Mouse (Mus musculus) limb, embryonic 13.5 days (tissue): ENCODE data around the gene C530008M17Rik. TPM values are rescaled to one million over a fixed set of nuclear protein-coding genes. Genes with fewer than 3 reads are reported as not detected.

ENCODE experiments used
- ATAC-seq: fragments of 200-750 bp; cut with Nextera tagmentation; 2 replicates; pipeline ENCODE4 v1.8.0; 2017; ENCODE audit warnings: low read depth, moderate number of reproducible peaks, moderate TSS enrichment; ENCODE audit not compliant: low FRiP score
- H3K27ac ChIP-seq: fragments of 300-500 bp; sonication (generic); 2 replicates; pipeline ENCODE4 v1.5.1; 2015; ENCODE audit warnings: inconsistent platforms, mild to moderate bottlenecking, moderate library complexity
- H3K27me3 ChIP-seq: fragments of 300-500 bp; sonication (generic); 2 replicates; pipeline ENCODE4 v1.6.1; 2015; ENCODE audit warnings: mild to moderate bottlenecking, inconsistent platforms
- H3K36me3 ChIP-seq: fragments of 300-500 bp; sonication (generic); 2 replicates; pipeline ENCODE4 v1.6.1; 2015; ENCODE audit warnings: inconsistent platforms, mild to moderate bottlenecking, moderate library complexity
- H3K4me1 ChIP-seq: fragments of 300-500 bp; sonication (generic); 2 replicates; pipeline ENCODE4 v1.6.1; 2015; ENCODE audit warnings: inconsistent platforms
- H3K4me2 ChIP-seq: fragments of 300-500 bp; sonication (generic); replicated peaks from 2 replicates; pipeline ENCODE4 v1.6.1; 2015; ENCODE audit warnings: inconsistent platforms, mild to moderate bottlenecking, moderate library complexity
- H3K4me3 ChIP-seq: fragments of 300-500 bp; sonication (generic); 2 replicates; pipeline ENCODE4 v1.5.1; 2015; ENCODE audit warnings: moderate library complexity, mild to moderate bottlenecking, inconsistent platforms
- H3K9ac ChIP-seq: fragments of 300-500 bp; sonication (generic); 2 replicates; pipeline ENCODE4 v1.6.1; 2015; ENCODE audit warnings: mild to moderate bottlenecking, inconsistent platforms
- H3K9me3 ChIP-seq: fragments of 300-500 bp; sonication (generic); 2 replicates; pipeline ENCODE4 v1.6.1; 2016; ENCODE audit warnings: inconsistent platforms
- WGBS: fragments of 180-500 bp; shearing (Covaris S2); methylation state at CpG from one replicate; pipeline ENCODE4 v1.1.7; 2015; 5-methylcytosine and 5-hydroxymethylcytosine counted together
- polyA plus RNA-seq: library from polyadenylated mRNA; unstranded; fragments of >200 nt; fragmentation: Nextera tagmentation; extraction: Ambion mirVana; gene quantifications from 2 replicates; pipeline ENCODE4 v1.2.1, GENCODE M21; 2015

The C530008M17Rik gene
- polyA plus RNA-seq, 1 experiment from 2014 or later: 24.2 TPM

DNA sequence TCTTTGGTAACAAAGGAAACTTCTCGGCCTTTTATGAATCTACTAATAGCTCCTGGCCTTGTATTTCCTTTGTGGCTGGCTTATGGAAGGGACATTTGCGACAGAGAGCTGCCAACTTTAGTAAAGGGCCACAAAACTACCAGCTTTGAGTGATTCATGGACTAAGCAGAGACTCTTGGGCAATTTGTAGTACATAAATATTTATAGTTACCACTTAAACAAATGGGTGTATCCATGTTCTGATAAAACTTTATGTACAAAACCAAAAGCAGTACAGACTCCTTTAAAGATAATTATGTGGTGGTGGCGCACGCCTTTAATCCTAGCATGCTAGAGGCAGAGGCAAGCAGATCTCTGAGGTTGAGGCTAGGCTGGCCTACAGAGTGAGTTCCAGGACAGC, 133.6 kb downstream of the C530008M17Rik start:
- Histone ChIP-seq H3K36me3 (peaks cover 26% of the 10 kb centered on the region), H3K4me3 (no peak overlapping the region), H3K4me2 (no peak overlapping the region), H3K27ac (no peak overlapping the region), H3K9ac (no peak overlapping the region), H3K27me3 (no peaks in the 10 kb centered on the region), H3K4me1 (no peaks in the 10 kb centered on the region), H3K9me3 (no peaks in the 10 kb centered on the region)
- ATAC-seq: no peak
- WGBS: 86% methylated on average over 4 of the region's 4 CpGs

DNA sequence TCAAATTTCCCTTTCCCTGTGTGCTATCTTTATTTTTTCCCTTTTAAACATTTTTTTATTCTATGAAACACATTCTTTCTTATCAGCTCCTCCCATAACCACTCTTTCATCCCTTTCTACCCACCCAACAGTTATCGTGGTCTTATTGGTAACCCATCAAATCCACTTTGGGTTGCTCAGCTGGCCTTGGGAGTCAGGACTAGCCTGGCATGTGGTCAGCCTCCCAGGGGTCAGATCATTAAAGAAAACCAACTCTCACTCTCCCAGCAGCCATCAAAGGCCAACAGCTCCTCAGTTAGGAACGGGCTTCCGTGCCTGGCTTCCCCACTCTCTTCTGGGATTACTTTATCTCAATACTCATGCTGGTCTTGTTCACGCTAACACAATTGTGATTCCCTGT, 135.0 kb downstream of the C530008M17Rik start:
- no peak for ATAC-seq

DNA sequence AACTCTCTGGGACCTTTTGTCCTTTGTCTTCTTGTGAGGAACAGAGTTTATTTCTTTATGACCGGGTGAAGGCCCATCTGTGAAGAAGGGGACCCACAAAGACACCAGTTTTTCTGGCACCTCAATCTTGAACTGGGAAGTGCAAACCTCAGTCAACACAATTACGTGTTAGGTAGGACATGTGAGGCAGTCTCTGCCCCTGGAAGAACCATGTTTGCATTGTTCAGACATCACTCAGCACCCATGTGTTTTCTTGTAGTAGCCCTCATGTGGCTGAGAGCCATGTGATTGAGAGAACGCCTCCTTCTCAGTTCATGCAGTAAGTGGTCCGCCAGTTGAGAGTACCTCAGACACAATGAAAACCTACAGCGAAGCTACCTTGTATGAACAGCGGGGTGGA, 136.4 kb downstream of the C530008M17Rik start:
- ATAC-seq: no peak
- Histone ChIP-seq H3K27ac (no peak overlapping the region), H3K4me1 (no peaks in the 10 kb centered on the region), H3K36me3 (peaks cover 26% of the 10 kb centered on the region), H3K9me3 (no peaks in the 10 kb centered on the region), H3K4me3 (no peak overlapping the region), H3K4me2 (no peak overlapping the region), H3K9ac (no peak overlapping the region), H3K27me3 (no peaks in the 10 kb centered on the region)
- 93% methylated on average over 6 of the region's 6 CpGs for WGBS

More for the DNA sequence above, 135.0 kb downstream of the C530008M17Rik start:
- Histone ChIP-seq H3K27me3 (no peaks in the 10 kb centered on the region), H3K4me1 (no peaks in the 10 kb centered on the region), H3K27ac (no peak overlapping the region), H3K36me3 (peaks cover 26% of the 10 kb centered on the region), H3K9ac (no peak overlapping the region), H3K4me2 (no peak overlapping the region), H3K9me3 (no peaks in the 10 kb centered on the region), H3K4me3 (no peak overlapping the region)
- 80% methylated on average over 4 of the region's 4 CpGs for WGBS

DNA sequence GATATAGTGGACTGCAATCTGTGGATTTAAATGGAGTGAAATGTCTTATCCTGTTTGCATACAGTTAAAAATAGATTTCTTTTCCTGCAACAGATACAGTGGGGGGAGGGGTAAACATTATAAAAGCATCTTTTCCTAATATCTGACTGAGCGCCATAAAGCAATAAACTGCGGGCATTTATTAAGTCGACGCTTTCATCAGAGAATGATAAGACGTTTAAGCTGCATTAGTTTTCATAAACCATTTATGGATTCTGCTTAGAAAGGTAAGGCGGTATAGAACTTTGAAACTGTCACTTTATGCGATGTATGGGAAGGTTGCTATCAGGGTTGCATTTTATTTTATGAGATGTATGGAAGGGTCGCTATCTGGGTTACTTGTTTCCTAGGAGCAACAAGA, 141.7 kb downstream of the C530008M17Rik start:
- H3K9ac ChIP-seq: no peak overlapping the region
- 93% methylated on average over 8 of the region's 8 CpGs for WGBS
- peaks cover 9% of the 10 kb centered on the region for H3K36me3 ChIP-seq
- no peaks in the 10 kb centered on the region for H3K27me3 ChIP-seq
- no peak overlapping the region for H3K27ac ChIP-seq
- H3K9me3 ChIP-seq: no peaks in the 10 kb centered on the region
- 0 out of 2 replicates have a peak, but pooled peaks cover 4% of the 10 kb centered on the region for H3K4me1 ChIP-seq
- no peak overlapping the region for H3K4me3 ChIP-seq
- H3K4me2 ChIP-seq: no peak overlapping the region
- ATAC-seq: no peak

DNA sequence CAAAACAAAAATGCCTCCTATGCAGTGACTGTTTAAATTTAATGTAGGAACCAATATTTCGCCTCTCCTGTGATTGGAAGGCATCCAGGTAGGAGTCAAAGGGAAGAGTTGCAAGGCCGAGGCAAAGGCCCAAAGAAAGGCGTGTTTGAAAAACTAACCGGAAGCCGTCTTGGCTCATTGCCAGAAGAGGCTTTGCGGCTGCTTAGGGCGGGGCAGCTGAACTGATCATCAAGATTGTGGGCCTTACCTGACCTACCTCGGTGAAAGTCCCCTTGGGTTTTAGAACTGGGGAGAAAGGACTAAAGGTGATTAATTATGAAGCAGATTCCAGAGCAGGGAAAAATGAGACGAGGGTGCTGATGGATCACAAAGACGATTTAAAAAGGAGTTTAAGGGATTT, 143.2 kb downstream of the C530008M17Rik start:
- no peak overlapping the region for H3K4me2 ChIP-seq
- no peak for ATAC-seq
- H3K4me3 ChIP-seq: no peak overlapping the region
- no peak overlapping the region for H3K27ac ChIP-seq
- H3K27me3 ChIP-seq: no peaks in the 10 kb centered on the region
- H3K9ac ChIP-seq: no peak overlapping the region
- H3K9me3 ChIP-seq: no peaks in the 10 kb centered on the region
- H3K4me1 ChIP-seq: 0 out of 2 replicates have a peak, but pooled peaks cover 4% of the 10 kb centered on the region
- WGBS: 73% methylated on average over 10 of the region's 10 CpGs
- H3K36me3 ChIP-seq: peaks cover 10% of the 10 kb centered on the region; the same call in 1 of the 2 replicates

DNA sequence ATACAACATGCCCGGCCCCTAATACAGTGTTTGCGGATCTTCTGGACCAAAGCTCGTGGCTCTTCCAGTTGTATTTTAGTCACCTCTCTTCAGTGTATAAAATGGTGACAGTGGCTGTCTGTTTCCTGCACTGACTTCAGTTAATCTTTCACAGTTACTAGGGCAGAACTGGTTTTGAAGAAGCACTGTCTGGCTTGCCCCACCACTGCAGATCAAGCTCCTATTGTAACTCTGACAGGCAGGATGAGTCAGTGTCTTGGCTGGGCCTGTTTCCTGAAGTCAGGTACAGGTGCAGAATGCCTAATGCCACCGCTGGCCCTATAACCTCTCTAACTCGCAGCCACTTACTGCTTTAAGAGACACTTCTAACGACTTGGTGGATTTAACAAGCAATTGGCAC, 152.7 kb downstream of the C530008M17Rik start:
- 72% methylated on average over 6 of the region's 6 CpGs for whole genome bisulfite sequencing

DNA sequence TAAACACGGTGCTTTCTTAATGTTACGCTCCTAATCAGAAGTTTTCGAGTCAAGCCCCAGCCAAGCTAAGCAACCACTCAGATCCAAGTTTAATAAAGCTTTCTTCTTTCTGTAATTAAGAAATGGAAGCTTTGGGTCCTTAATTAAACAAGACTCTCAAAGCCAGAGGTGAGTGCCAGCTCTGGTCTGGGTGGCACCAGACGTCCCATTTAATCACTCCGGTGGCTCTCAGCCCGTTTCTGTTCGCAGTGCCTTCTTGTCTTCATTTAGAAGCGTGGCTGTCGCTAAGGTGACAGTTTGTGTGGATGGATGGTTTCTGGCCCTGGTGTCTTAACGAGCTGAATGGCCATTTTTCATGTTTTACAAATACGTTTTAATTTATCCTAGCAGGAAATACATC, 158.7 kb downstream of the C530008M17Rik start:
- 0 out of 2 replicates have a peak, but pooled peaks cover 3% of the 10 kb centered on the region for H3K4me1 ChIP-seq
- H3K36me3 ChIP-seq: peaks cover 2% of the 10 kb centered on the region
- no peak overlapping the region for H3K4me2 ChIP-seq
- H3K9ac ChIP-seq: no peak overlapping the region
- 0 out of 2 replicates have a peak, but pooled peaks cover 5% of the 10 kb centered on the region for H3K9me3 ChIP-seq
- ATAC-seq: no peak
- H3K27ac ChIP-seq: no peak overlapping the region
- H3K27me3 ChIP-seq: no peaks in the 10 kb centered on the region
- 59% methylated on average over 11 of the region's 11 CpGs for WGBS
- no peak overlapping the region for H3K4me3 ChIP-seq

More for the DNA sequence above, 152.7 kb downstream of the C530008M17Rik start:
- Histone ChIP-seq H3K9me3 (no peaks in the 10 kb centered on the region), H3K4me2 (no peak overlapping the region), H3K4me1 (no peaks in the 10 kb centered on the region), H3K4me3 (no peak overlapping the region), H3K27ac (no peak overlapping the region), H3K9ac (no peak overlapping the region), H3K27me3 (no peaks in the 10 kb centered on the region), H3K36me3 (peaks cover 2% of the 10 kb centered on the region)
- no peak for ATAC-seq

DNA sequence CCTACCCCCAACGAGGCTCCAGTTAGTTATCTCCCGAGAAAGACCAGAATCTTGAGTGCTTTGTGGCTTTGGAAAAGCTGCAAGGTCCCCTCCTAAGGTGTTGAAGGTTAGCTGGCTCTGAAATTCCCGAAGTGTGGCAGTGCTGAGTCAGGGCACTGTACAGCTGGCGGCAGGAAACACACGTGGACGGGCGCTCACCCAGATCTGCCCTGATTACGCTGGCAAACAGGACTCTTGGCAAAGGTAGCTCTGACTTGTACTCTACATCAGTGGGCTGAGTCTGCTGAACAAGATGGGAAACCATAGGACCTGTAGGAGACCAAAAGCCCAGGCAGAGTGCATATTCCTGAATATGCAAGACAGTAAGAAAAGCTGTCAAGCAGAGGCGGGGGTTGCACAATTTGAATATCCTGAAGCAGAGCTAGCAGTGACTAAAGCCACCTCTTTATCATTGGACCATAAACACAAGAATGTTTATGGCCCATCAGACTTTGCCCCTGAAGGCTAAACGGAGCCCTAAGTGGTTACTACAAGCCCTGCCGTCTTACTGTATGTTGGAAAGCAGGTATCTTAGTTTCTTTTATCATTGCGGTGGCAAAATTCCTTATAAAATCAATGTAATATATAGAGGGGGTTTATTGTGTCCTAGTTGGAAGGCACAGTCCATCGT, 159.6 kb downstream of the C530008M17Rik start:
- H3K9me3 ChIP-seq: 0 out of 2 replicates have a peak, but pooled peaks cover 5% of the 10 kb centered on the region
- 0 out of 2 replicates have a peak, but pooled peaks cover 3% of the 10 kb centered on the region for H3K4me1 ChIP-seq
- 61% methylated on average over 13 of the region's 13 CpGs for WGBS
- ATAC-seq: no peak
- no peak overlapping the region for H3K9ac ChIP-seq
- no peak overlapping the region for H3K4me2 ChIP-seq
- H3K27me3 ChIP-seq: no peaks in the 10 kb centered on the region
- peaks cover 2% of the 10 kb centered on the region for H3K36me3 ChIP-seq
- H3K27ac ChIP-seq: no peak overlapping the region
- H3K4me3 ChIP-seq: no peak overlapping the region

DNA sequence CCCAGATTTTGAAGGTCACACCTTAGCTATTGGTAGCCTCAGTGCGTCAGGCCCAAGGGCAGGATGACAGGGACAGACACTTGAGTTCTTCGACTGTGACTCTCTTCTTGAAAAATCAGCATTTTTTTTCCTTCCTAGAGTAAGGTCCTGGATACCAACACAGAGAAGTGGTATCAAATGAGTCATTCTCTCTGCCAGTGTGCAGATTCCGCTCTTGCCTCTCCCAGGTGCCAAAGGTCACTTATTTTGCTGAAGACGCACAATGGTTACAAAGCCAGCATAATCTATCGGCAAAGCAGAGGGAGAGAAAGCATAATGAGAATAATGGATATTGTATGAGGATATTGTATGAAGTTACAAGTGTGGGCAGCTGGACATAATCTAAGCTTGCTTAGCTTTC, 160.4 kb downstream of the C530008M17Rik start:
- Histone ChIP-seq H3K36me3 (peaks cover 5% of the 10 kb centered on the region), H3K4me1 (0 out of 2 replicates have a peak, but pooled peaks cover 3% of the 10 kb centered on the region), H3K27ac (no peak overlapping the region), H3K27me3 (no peaks in the 10 kb centered on the region), H3K4me2 (no peak overlapping the region), H3K4me3 (no peak overlapping the region), H3K9ac (no peak overlapping the region), H3K9me3 (0 out of 2 replicates have a peak, but pooled peaks cover 5% of the 10 kb centered on the region)
- no peak for ATAC-seq
- WGBS: 93% methylated on average over 5 of the region's 5 CpGs

DNA sequence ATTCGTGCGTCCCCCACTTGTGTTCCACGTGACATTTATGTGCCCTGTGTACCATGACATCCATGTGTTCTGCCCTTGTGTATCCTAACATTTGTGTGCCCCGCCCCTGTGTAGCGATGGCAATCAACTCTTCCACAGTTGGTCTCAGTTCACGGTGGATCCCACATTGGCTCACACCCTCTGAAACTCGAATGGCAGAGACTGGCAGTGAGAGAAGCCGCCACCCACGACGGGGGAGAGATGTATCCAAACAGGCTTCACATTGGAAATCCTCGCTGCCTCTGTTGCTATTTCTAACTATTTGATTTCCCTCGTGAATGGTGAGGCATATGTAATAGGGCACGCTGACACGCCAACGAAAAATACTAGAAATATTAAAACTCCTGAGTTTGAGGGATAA, 161.4 kb downstream of the C530008M17Rik start:
- Histone ChIP-seq H3K27ac (no peak overlapping the region), H3K4me1 (0 out of 2 replicates have a peak, but pooled peaks cover 3% of the 10 kb centered on the region), H3K4me2 (no peak overlapping the region), H3K4me3 (no peak overlapping the region), H3K27me3 (no peaks in the 10 kb centered on the region), H3K9ac (no peak overlapping the region), H3K36me3 (peaks cover 3% of the 10 kb centered on the region), H3K9me3 (0 out of 2 replicates have a peak, but pooled peaks cover 5% of the 10 kb centered on the region)
- ATAC-seq: no peak
- WGBS: 92% methylated on average over 15 of the region's 15 CpGs

DNA sequence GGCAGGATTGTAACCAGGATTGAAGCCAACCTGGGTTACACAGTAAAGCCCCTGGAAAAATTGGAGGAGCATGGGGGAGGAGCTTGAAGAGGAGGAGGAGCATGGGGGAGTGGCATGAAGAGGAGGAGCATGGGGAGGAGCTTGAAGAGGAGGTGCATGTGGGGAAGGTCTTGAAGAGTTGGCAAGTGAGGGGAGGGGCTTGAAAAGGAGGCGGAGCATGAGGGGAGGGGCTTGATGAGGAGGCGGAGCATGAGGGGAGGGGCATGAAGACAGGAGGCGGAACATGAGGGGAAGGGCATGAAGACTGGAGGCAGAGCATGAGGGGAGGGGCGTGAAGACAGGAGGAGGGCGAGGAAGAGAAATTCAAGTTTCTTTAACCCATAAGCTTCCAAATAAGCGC, 162.5 kb downstream of the C530008M17Rik start:
- H3K36me3 ChIP-seq: 0 out of 2 replicates have a peak, but pooled peaks cover 3% of the 10 kb centered on the region
- ATAC-seq: no peak
- H3K27me3 ChIP-seq: no peaks in the 10 kb centered on the region
- no peak overlapping the region for H3K9ac ChIP-seq
- WGBS: 78% methylated on average over 6 of the region's 6 CpGs
- H3K27ac ChIP-seq: no peak overlapping the region
- H3K9me3 ChIP-seq: 0 out of 2 replicates have a peak, but pooled peaks cover 5% of the 10 kb centered on the region
- 0 out of 2 replicates have a peak, but pooled peaks cover 3% of the 10 kb centered on the region for H3K4me1 ChIP-seq
- H3K4me2 ChIP-seq: no peak overlapping the region
- H3K4me3 ChIP-seq: no peak overlapping the region

DNA sequence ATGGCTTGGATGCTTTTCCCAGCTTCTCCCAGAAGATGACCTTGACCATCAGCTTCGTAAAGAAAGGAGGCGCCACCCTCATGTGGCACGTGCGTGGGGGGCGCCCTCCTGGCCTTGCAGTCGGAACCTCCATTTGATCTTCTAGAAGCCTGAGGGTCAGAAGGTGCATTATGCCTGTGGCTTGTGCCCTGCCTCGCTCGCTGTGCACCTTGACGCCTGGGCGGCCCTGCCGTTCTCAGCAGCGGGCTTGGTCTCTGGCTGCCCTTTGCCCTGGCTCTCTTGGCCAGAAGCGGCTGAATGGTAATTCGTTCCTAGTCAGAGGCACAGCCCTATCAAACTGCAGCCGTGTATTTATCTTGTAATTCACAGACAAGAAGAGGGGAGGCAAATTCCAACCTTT, 165.8 kb downstream of the C530008M17Rik start:
- no peak overlapping the region for H3K27ac ChIP-seq
- no peak overlapping the region for H3K4me3 ChIP-seq
- WGBS: 90% methylated on average over 15 of the region's 15 CpGs
- no peak overlapping the region for H3K4me2 ChIP-seq
- H3K4me1 ChIP-seq: no peaks in the 10 kb centered on the region
- H3K36me3 ChIP-seq: peaks cover 7% of the 10 kb centered on the region; the same call in 1 of the 2 replicates
- H3K9me3 ChIP-seq: 0 out of 2 replicates have a peak, but pooled peaks cover 5% of the 10 kb centered on the region
- H3K27me3 ChIP-seq: no peaks in the 10 kb centered on the region
- H3K9ac ChIP-seq: no peak overlapping the region
- no peak for ATAC-seq
